Mouse (Mus musculus): ENCODE results near the gene Tmem106a. TPM values are rescaled to one million over a fixed set of nuclear protein-coding genes. Genes with fewer than 3 reads are reported as not detected.
A peak's percentile ranks its signal among the peaks of the same experiment; 100 is the strongest.

The Tmem106a gene
- 7.0 and 7.7 TPM in 2 replicates for polyA plus RNA-seq (2015; fragmentation: Nextera tagmentation; extraction: Ambion mirVana)

DNA sequence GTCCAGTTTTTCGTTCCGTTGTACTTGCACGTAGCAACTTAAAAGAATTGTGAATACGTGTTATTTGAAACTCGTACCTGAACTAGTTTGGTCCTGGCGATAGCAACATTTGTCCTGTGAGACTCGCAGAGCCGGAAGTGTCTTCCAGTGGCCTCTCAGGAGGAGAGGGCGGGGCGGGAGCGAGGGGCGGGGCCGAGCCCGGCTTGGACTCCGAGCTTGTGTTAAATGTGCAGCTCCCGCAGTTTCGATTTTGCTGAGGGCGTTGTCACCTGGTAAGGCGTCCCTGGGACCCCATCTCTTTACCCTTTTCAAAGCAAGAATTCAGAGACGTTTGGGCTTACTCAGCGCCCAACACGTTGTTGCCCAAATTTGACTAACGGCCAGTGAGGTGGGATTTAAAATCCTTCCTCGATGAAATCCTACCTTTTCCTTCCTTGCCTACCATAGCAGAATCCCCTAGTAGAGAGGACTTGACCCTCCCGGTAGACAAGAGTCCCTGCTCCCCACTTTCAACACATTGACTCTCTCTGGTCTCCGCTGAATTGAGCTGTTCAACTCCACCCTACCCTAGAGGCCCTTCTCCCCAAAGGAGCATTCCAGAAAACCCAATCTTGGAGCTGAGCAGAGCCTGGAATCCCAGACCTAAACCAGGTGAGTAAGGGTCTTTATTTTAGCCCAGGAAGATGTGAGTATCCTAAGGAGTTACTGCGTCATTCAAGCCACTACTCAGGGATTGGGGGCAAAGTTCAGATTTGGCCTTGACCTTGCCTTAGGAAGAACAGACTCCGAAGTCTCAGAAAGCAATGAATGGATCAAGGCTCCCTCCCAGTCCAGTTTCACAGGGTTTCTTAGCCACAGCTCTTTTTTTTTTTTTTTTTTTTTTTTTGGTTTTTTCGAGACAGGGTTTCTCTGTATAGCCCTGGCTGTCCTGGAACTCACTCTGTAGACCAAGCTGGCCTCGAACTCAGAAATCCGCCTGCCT, at the start of gene Tmem106a:
Gene Tmem106a, plus strand, starts transcription at position 189 of the 982 bp plus-strand sequence.
- peak within 1 kb of the TSS; percentile 41 for H3K4me3 ChIP-seq
- ATAC-seq (ENCODE audit: insufficient number of reproducible peaks, low FRiP score, low TSS enrichment, low read depth), result no peak; the same call in 1 of the 2 replicates
- no peaks in the 10 kb centered on the region for H3K27me3 ChIP-seq
- H3K9ac ChIP-seq, result no peak within 1 kb of the TSS
- H3K4me2 ChIP-seq, result peak within 1 kb of the TSS; percentile 48
- H3K36me3 ChIP-seq, result peaks cover 36% of the 10 kb centered on the region
- no peak within 1 kb of the TSS for H3K27ac ChIP-seq
- 17% methylated on average over 30 of the region's 31 CpGs for WGBS
- 0 out of 2 replicates have a peak, but pooled peaks cover 3% of the 10 kb centered on the region for H3K4me1 ChIP-seq
- H3K9me3 ChIP-seq, result no peaks in the 10 kb centered on the region

DNA sequence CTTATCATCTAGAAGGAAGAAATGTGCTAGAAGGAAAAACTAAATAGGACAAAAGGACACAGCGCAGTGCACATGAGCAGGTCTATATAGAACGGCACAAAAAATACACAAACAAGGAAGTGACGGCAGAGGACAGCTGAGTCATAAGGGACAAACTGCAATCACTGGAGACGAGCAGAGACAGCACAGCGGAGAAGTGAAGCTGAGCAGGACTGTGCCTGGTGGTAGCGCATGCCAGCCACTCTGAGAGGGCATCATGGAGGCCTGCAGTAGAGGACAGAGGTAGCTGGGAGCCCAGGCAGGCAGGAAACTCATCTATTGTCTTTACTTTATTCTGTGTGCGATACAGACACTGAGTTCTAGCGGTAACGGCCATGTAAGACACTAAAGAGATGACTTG, 38.5 kb upstream of the Tmem106a start:
- Histone ChIP-seq H3K9ac (no peak overlapping the region), H3K4me1 (no peaks in the 10 kb centered on the region), H3K9me3 (no peaks in the 10 kb centered on the region), H3K4me3 (no peak overlapping the region), H3K4me2 (no peak overlapping the region), H3K27me3 (no peaks in the 10 kb centered on the region), H3K36me3 (peaks cover 22% of the 10 kb centered on the region; the same call in 1 of the 2 replicates), H3K27ac (no peak overlapping the region)
- WGBS, result 91% methylated on average over 9 of the region's 9 CpGs
- no peak for ATAC-seq (ENCODE audit: insufficient number of reproducible peaks, low FRiP score, low TSS enrichment, low read depth)

DNA sequence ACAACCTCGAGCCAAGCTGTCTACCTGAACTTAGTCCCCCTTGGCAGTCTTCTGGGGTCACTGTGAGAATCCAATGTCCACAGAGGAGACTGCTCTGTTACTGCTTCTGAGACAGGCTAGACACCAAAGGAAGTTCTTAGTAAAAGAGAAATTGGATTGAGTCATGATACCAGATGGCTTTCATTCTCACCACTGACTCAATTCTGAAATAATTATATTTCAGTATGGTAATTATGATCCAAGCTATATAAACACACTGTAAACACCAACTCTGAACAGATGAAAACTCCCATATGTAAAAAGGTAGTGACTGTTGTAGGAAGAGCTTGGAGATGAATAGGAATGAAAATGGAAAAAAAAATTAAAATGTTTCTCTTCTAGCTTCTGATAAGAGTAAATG, 37.9 kb upstream of the Tmem106a start:
- Histone ChIP-seq H3K36me3 (peaks cover 22% of the 10 kb centered on the region; the same call in 1 of the 2 replicates), H3K27ac (no peak overlapping the region), H3K4me2 (no peak overlapping the region), H3K9me3 (no peaks in the 10 kb centered on the region), H3K9ac (no peak overlapping the region), H3K4me1 (no peaks in the 10 kb centered on the region), H3K27me3 (no peaks in the 10 kb centered on the region), H3K4me3 (no peak overlapping the region)
- WGBS, result 86% methylated on average over 1 of the region's 1 CpGs
- no peak for ATAC-seq (ENCODE audit: insufficient number of reproducible peaks, low FRiP score, low TSS enrichment, low read depth)

DNA sequence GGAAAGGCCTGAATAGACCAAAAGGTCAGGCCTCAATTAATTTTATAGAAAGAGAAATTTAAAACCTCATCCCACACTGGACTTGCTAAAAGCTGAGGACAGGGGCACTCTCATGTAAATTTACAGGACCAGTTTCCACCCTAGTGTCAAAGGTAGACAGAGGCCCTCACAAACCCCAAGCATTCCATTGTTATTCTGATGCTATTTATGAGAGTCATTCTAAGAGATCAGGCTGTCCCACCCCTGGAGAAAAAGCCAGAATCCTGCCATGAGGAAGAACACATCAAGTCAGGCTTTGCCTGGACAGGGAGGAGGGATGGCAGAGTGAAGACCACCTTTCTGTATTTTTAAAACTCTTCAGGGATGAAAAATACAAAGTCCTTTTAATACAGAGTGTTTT, 33.5 kb upstream of the Tmem106a start:
- Histone ChIP-seq H3K27ac (no peak overlapping the region), H3K9me3 (no peaks in the 10 kb centered on the region), H3K4me1 (peaks cover 11% of the 10 kb centered on the region), H3K4me3 (no peak overlapping the region), H3K27me3 (no peaks in the 10 kb centered on the region), H3K4me2 (no peak overlapping the region), H3K36me3 (peaks cover 11% of the 10 kb centered on the region; the same call in 1 of the 2 replicates), H3K9ac (no peak overlapping the region)
- ATAC-seq (ENCODE audit: insufficient number of reproducible peaks, low FRiP score, low TSS enrichment, low read depth), result no peak

DNA sequence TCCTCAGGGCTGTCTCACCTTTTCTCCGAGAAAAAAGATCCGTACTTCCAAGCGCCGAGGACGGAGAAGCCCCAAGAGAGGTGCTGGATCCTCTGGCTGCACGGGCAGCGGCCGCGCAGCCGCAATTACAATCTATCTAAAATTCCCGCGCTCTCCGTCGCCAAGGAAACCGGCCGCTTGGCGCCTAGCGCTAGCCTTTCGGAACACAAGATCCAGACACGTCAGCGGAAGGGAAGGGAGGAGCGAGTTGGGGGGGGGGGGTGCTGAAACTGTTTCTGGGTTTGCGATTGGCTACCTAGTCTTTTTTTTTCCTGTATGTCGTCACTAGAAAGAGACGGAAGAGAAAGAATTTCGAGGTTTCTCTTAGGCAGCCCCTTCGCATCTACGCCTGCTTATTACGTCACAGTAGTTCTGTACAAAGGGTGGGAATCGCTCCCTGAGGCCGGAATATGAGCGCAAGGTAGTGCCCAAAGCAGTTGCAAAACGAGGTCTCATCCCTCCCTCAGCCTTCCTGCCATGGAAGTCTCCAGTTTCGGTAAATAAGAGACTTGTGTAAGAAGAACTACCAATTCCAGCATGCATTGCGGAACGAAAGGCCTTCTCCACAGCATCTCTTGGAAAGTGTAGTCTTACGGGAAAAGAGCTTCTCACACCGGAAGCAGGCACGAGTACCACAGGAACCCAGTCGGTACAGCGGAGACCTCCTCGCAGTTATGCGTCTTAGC, 30.1 kb upstream of the Tmem106a start, which contains the start of the genes Brca1 and Nbr1:
Gene Brca1, minus strand, starts transcription at position 205 of the 725 bp plus-strand sequence.
Gene Nbr1, plus strand, starts transcription at position 399 of the 725 bp plus-strand sequence.
- Histone ChIP-seq H3K4me1 (peaks cover 23% of the 10 kb centered on the region), H3K4me3 (peak within 1 kb of the TSS; percentile 77), H3K4me2 (peak within 1 kb of the TSS; percentile 68), H3K9ac (peak within 1 kb of the TSS; percentile 71), H3K27ac (peak within 1 kb of the TSS; percentile 96), H3K27me3 (no peaks in the 10 kb centered on the region), H3K9me3 (no peaks in the 10 kb centered on the region), H3K36me3 (peaks cover 19% of the 10 kb centered on the region)
- WGBS, result under 1% methylated on average over 43 of the region's 43 CpGs
- peak; percentile 83 for ATAC-seq (ENCODE audit: insufficient number of reproducible peaks, low FRiP score, low TSS enrichment, low read depth)

DNA sequence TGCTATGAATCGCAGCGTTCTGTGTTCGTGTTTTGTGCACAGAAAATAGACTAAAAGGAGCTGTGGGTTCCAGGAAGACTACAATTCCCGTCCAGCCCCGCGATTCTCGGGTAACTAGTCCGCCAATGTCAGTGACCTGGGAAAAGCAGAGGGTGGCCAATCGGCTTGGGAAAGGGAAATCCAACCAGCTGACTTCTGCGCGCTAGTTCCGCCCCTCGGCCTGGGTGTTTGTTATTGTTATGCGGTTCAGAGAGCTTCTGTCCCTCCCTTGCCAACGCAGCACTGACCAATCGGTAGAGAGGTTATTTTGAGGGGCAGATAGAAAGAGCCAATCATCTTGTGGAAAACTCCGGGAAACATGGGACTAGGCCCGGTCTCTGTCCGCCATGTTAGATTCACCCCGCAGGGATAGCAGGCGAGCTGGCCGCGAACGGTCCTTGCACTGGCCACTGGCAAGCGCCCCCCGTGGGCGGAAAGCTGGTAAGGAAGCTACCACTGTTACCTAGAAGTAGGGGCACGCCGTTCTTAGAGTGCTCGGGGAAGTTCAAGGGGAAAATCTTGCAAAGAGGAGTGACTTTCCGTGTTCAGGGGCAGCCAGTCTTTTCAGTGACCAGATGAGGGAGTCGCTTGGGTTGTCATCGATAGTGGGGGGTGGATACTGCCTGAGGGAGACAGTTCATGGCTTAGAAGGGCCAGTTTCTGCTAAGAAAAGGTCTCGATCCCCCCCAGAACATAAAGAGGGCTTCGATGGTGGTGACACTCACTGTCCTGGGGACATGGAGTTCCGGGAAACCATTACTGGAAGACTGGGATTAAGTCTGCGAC, 29.4 kb upstream of the Tmem106a start:
- H3K4me2 ChIP-seq, result peak overlapping the region; percentile 56
- peak overlapping the region; percentile 96 for H3K27ac ChIP-seq
- no peaks in the 10 kb centered on the region for H3K9me3 ChIP-seq
- ATAC-seq (ENCODE audit: insufficient number of reproducible peaks, low FRiP score, low TSS enrichment, low read depth), result peak; percentile 98
- peak overlapping the region; percentile 71 for H3K9ac ChIP-seq
- H3K4me3 ChIP-seq, result peak overlapping the region; percentile 77
- H3K27me3 ChIP-seq, result no peaks in the 10 kb centered on the region
- 0% methylated on average over 37 of the region's 37 CpGs for WGBS
- H3K36me3 ChIP-seq, result peaks cover 18% of the 10 kb centered on the region
- H3K4me1 ChIP-seq, result peaks cover 23% of the 10 kb centered on the region

DNA sequence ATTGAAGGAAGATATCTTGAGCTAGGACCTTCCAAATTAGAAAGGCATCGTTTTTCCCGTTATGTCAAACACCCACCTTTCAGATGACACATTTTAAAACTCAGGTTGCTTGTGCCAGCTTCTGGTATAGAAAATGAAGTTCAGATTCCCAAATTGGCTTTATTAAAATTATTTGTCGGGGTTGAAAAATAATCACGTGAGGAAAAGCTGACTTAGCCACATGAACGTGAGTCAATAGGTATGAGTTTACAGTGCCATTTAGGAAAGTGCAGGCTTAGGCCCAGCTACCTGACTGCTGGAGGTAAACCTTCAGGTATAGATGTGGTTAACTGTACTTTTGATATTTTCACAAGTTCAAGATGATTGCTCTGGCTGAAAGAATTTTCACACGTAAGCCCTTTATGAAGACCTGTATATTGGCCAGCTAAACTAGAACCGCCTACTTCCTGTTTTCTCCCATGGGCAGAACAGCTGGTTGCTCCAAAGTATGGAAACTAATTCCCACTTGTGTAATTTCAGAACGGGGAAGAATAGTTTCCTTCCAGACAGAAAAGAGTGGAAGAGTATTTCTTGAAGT, 28.6 kb upstream of the Tmem106a start:
- 8% methylated on average over 8 of the region's 8 CpGs for WGBS
- no peak for ATAC-seq (ENCODE audit: insufficient number of reproducible peaks, low FRiP score, low TSS enrichment, low read depth)
- H3K27me3 ChIP-seq, result no peaks in the 10 kb centered on the region
- no peaks in the 10 kb centered on the region for H3K9me3 ChIP-seq
- peak overlapping the region; percentile 71 for H3K9ac ChIP-seq
- peak overlapping the region; percentile 77 for H3K4me3 ChIP-seq
- H3K27ac ChIP-seq, result peak overlapping the region; percentile 89
- peaks cover 23% of the 10 kb centered on the region for H3K4me1 ChIP-seq
- H3K36me3 ChIP-seq, result peaks cover 21% of the 10 kb centered on the region
- peak overlapping the region; percentile 56 for H3K4me2 ChIP-seq

DNA sequence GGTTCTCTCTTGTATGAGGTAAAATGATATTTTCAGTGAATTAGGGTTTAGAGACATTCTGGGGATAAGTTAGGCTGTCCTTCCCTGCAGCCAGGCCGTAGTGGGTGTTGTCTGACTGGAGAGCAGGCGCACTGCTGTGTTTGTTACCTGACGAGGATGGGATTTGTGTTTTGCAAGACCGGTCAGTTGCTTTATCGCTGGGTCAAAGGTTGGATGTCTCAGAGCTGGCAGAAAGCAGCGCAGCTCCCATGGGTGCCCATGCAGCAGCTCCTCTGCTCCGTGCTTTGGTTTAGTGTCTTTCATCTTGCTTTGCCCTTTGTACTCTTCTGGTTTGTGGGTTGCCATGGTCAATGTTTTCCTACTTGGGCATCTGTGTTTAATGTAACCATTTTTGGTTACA, 25.5 kb upstream of the Tmem106a start:
- no peak overlapping the region for H3K27ac ChIP-seq
- no peak overlapping the region for H3K4me3 ChIP-seq
- H3K27me3 ChIP-seq, result no peaks in the 10 kb centered on the region
- no peak for ATAC-seq (ENCODE audit: insufficient number of reproducible peaks, low FRiP score, low TSS enrichment, low read depth)
- H3K9me3 ChIP-seq, result no peaks in the 10 kb centered on the region
- peaks cover 13% of the 10 kb centered on the region; the same call in 1 of the 2 replicates for H3K4me1 ChIP-seq
- H3K4me2 ChIP-seq, result no peak overlapping the region
- H3K9ac ChIP-seq, result no peak overlapping the region
- peaks cover 45% of the 10 kb centered on the region for H3K36me3 ChIP-seq
- 90% methylated on average over 7 of the region's 7 CpGs for WGBS

DNA sequence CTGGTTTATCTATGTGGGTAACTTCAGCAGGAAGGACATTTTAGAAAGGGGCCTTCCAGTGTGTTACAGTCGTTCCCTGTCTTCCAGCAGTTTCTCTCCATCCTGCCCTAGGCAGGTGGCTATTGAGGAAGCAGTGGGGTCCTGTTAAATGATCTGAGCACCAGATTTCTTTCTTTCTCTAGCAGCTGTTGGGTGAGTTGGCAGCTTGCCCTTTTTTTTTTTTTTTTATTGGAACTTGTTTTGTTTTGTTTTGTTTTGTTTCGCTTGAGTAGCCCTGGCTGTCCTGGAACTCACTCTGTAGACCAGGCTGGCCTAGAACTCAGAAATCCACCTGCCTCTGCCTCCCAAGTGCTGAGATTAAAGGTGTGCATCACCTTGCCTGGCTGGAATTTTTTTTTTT, 25.1 kb upstream of the Tmem106a start:
- H3K36me3 ChIP-seq, result peaks cover 48% of the 10 kb centered on the region

DNA sequence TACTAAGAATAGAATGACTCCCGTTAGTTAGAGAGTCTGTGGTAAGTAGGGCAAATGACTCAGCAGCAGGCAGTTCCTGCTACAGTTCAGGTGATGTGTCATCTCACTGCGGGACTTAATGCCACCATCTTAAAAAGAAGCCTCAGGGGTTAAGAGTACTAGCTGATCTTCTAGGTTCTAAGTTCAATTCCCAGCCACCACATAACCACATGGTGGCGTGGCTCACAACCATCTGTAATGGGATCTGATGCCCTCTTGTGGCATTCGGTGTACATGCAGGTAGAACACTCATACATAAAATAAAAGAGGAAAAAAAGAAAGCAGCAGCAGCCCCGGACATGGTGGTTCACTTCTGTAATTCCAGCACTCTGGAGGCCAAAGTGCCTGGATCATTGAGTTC, 19.7 kb upstream of the Tmem106a start:
- no peak overlapping the region for H3K27ac ChIP-seq
- peaks cover 70% of the 10 kb centered on the region for H3K36me3 ChIP-seq
- WGBS, result 40% methylated on average over 5 of the region's 5 CpGs
- no peak overlapping the region for H3K4me3 ChIP-seq
- H3K4me2 ChIP-seq, result no peak overlapping the region
- no peaks in the 10 kb centered on the region for H3K9me3 ChIP-seq
- no peaks in the 10 kb centered on the region for H3K4me1 ChIP-seq
- no peak overlapping the region for H3K9ac ChIP-seq
- no peaks in the 10 kb centered on the region for H3K27me3 ChIP-seq
- no peak for ATAC-seq (ENCODE audit: insufficient number of reproducible peaks, low FRiP score, low TSS enrichment, low read depth)

More for the DNA sequence above, 25.1 kb upstream of the Tmem106a start:
- H3K4me3 ChIP-seq, result no peak overlapping the region
- no peak overlapping the region for H3K9ac ChIP-seq
- H3K9me3 ChIP-seq, result no peaks in the 10 kb centered on the region
- no peak for ATAC-seq (ENCODE audit: insufficient number of reproducible peaks, low FRiP score, low TSS enrichment, low read depth)
- H3K4me1 ChIP-seq, result peaks cover 13% of the 10 kb centered on the region; the same call in 1 of the 2 replicates
- no peaks in the 10 kb centered on the region for H3K27me3 ChIP-seq
- H3K4me2 ChIP-seq, result no peak overlapping the region
- no peak overlapping the region for H3K27ac ChIP-seq
- 55% methylated on average over 2 of the region's 2 CpGs for WGBS

DNA sequence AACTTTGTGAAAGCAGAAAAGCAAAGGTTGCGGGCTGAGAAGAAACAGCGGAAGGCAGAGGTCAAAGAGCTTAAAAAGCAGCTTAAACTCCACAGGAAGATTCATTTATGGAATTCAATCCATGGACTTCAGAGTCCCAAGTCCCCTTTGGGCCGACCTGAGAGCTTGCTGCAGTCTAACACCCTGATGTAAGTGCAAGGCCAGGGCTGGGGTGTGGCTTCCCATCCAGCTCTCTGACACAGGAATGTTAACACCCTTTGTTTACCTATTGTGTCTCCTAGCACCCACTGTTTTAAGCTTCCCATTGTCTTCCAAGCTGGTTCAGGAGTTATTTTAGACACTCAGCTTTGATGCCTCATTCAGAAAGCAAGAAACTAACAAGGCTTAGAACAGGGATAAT, 13.6 kb upstream of the Tmem106a start:
- Histone ChIP-seq H3K27ac (no peak overlapping the region), H3K9ac (no peak overlapping the region), H3K4me2 (no peak overlapping the region), H3K4me3 (no peak overlapping the region), H3K36me3 (peaks cover 85% of the 10 kb centered on the region), H3K4me1 (no peaks in the 10 kb centered on the region), H3K9me3 (no peaks in the 10 kb centered on the region), H3K27me3 (no peaks in the 10 kb centered on the region)
- ATAC-seq (ENCODE audit: insufficient number of reproducible peaks, low FRiP score, low TSS enrichment, low read depth), result no peak
- 83% methylated on average over 3 of the region's 3 CpGs for WGBS

All from limb, embryonic 15.5 days (tissue).